Mouse (Mus musculus) heart, postnatal 10 days (tissue): ENCODE measurements at regions not wholly inside any gene's neighbourhood (a gene's known extent, or its start where the extent isn't known, plus 50 kb on each side); places are given as distances from the start of the nearest gene placed in this dataset.
A peak's percentile ranks its signal among the peaks of the same experiment; 100 is the strongest.

Experiments
- DNase-seq, 2 experiments: peaks; one replicate each; pipeline ENCODE4 v3.0.0; 2021
- intact Hi-C: fragments of 180-260 bp; cut with DNase I; formaldehyde crosslinking; loops from one replicate; pipeline ENCODE4 v1.15.1; 2025

DNA sequence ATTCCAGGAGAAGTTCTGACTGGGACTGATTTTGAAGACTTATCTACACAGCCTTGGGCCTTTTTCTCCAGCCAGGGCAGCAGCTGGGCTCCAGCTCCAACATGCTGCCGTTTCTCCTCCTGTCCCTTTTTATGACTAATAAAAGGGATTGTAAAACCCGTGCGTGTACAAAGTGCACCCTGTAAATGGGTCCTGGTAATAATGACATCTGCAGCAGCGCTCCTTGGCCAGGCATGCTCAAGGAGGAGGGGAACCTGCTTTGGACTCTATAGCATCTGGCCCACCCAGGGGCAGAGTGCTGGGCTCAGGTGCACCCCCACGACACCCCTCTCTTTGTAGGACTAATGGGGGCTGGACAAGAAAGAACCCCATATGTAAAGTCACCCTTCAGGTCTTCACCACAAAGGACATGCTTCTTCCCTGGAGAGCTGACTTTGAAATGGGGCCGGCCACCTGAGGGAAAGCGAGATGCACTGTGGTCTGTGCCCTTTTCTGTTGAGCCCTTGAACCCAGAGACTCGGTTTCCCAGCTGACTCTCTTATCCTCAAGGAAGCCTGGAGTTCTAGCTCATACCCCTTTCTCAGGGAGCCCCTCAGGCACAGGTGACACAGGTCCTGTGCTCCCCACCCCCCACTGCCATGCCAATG lies 61.4 kb downstream of the Mrpl23 start:
- intact Hi-C loops: no loop called here
- no peak for DNase-seq

DNA sequence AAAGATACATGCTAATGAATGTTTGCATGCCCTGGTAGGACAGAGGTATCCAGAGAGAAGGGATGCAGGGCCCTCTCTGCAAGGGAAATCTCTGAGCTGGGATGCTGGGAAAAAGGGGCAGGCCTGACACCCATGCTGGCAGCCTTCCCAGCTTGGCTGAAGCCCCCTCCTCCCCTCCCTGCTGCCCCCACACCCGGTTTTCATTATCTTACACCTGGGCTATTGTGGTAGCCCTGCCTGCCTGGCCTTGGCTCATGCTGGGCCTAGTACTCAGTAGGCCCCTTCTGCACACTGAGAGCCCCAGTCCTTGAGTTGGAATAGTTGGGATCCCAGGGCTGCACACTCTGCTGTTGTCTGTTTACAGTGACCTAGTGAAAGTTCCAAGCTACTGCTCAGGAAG lies 62.9 kb downstream of the Mrpl23 start:
- no peak for DNase-seq
- intact Hi-C loops: no loop called here

DNA sequence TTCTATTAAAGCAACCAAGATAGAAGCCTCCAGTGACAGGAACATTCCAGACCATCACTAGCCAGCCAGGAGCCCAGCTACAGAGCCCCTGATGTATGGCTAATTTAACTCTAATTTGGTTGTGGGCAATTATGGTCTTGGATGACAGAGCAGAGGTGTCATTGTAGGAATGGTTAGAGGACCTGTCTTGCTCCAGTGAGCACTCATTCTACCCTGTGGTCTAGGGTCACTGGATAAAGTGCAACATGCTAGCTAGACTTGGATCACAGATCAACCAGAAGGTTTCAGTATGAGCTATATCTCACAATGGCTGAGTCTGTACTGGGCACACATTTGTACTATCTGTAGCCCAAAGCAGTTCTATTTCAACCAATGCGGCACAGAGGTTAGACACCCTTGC lies 63.7 kb downstream of the Mrpl23 start:
- intact Hi-C loops: no loop called here
- no peak for DNase-seq

DNA sequence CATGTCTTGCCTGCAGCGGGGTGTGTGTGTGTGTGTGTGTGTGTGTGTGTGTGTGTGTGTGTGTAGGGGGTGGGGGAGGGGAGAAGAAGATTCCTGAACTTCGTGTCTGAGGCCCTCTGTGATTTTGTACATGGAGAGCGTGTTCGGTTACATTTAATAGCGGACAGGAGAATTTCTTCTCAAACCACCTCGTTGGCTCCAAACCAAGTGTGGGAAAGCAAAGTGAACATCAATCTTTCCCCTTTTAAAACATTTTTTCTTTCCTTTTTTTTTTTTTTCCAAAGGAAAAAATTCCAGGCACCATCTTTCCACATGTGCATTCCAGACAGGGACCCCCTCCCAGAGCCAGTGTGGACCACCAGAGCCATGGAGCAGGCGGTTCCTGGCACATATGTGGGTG lies 65.5 kb downstream of the Mrpl23 start:
- intact Hi-C loops: no loop called here
- DNase-seq: no peak

DNA sequence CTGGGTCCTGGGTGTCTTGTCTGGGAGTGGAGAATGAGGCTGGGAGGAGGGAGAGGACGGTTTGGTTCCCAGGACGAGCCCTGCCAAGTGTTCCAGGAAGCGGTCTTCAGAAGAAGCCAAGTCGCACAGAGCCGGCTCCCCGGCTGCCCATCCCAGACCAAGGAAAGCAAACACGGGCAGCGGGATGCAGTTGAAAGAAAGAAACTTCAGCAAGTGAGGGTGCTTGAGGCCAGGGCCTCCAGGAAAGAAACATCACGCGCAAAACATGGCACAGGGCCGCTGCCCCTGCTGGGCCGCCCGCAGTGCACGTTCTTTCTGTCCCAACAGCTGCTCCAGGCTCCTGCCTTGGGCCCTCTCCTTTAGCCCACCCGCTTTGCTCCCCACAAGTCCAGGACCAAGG lies 66.7 kb downstream of the Igf2 start:
- peak; percentile 36 to 45 for DNase-seq
- intact Hi-C loops: no loop called here

DNA sequence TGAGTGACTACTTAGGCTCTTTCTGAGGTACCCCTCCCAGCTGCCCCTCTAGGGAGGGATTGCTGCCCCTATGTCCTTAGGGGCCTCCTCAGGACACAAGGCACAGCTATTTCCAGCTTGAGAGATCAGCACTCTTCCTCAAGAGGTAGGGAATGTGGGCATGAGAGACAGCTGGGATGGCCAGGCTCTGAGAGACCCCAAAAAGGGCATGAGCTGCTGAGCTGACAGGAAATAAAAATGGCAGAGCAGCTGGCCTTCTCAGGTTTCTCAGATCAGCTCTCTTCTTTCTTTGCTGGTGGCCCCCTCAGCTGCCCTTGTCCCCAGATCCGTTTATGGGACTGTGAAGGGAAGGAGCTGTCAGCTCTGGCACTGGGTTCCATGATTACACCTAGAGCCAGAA lies 66.2 kb downstream of the Igf2 start:
- DNase-seq: no peak
- intact Hi-C loops: no loop called here
